Comparison of ENCODE assay signal across 9 mouse cellular contexts in genomic region chr14:61327618-61328450, GRCm38 (mm10). TPM values are rescaled to one million over a fixed set of nuclear protein-coding genes. Genes with fewer than 3 reads are reported as not detected.
DNase-seq lines count a peak whose midpoint lies in the region; ATAC-seq and TF ChIP-seq lines count a peak whose summit lies in the region.
"Had no signal": no experiment of that assay in that cellular context is flagged by ENCODE, and none has a peak within 500 bp of the region (broad histone marks: within the 10 kb centered on the region; RNA-seq: fewer than 3 reads in every experiment).

No protein-coding gene starts in this region.

- no peak overlapping the region for H3K4me2 ChIP-seq in CH12.LX (ENCODE audit: insufficient read depth, low read depth, poor library complexity, severe bottlenecking)
- H3K4me2 ChIP-seq in hindbrain, embryonic 11.5 days (replicated peaks; ENCODE audit: low read depth, low read length) = peak overlapping the region; percentile 44
- H3K4me2 ChIP-seq in neural tube, embryonic 13.5 days = peak overlapping the region; percentile 55

- H3K36me3 ChIP-seq in CH12.LX (replicated peaks in 1 of 2; ENCODE audit: control insufficient read depth in 1 of 2, insufficient read depth in 1 of 2, low read length in 1 of 2) = no peaks in the 10 kb centered on the region
- no peaks in the 10 kb centered on the region for H3K36me3 ChIP-seq in hindbrain, embryonic 11.5 days (ENCODE audit: control insufficient read depth, insufficient read depth, low read length)
- H3K36me3 ChIP-seq in neural tube, embryonic 13.5 days = no peaks in the 10 kb centered on the region
- H3K36me3 ChIP-seq in testis, adult 2 months (ENCODE audit: control insufficient read depth, insufficient read depth, low read length) = no peaks in the 10 kb centered on the region
- H3K36me3 ChIP-seq: G1E had no signal

- dilution Hi-C loops in CH12.LX (cut with MboI; ENCODE audit: extremely low pct_ligation_motif_present, extremely low pct_unique_long_range_greater_than_20kb, low sequenced_read_pairs) = no loop called here

- DNase-seq in CH12.LX (ENCODE audit: extremely low read depth) = peak; percentile 70
- DNase-seq in cerebellum, adult 9-11 months = peak; percentile 96
- peak; percentile 72 to 86 for DNase-seq in frontal cortex, postnatal 14 days (ENCODE audit: low spot score in 2 of 2)
- DNase-seq in hindbrain, embryonic 11.5 days (ENCODE audit: low spot score) = peak; percentile 71
- DNase-seq in layer of hippocampus, adult 9-10 months (ENCODE audit: low spot score) = peak; percentile 88
- DNase-seq in lung, adult 18-20 months = peak; percentile 56 to 63

- no peak for TF ChIP-seq EP300 in CH12.LX (IDR thresholded peaks at IDR 0.05; ENCODE audit: low read length)

- no peak overlapping the region for H3K27ac ChIP-seq in CH12.LX (ENCODE audit: insufficient read depth, low read depth)
- H3K27ac ChIP-seq in hindbrain, embryonic 11.5 days (ENCODE audit: low read depth, low read length) = no peak overlapping the region
- peak overlapping the region; percentile 79 for H3K27ac ChIP-seq in neural tube, embryonic 13.5 days (replicated peaks)
- no peak overlapping the region for H3K27ac ChIP-seq in testis, adult 2 months (ENCODE audit: control insufficient read depth, insufficient read depth, low read depth, low read length)

- WGBS in hindbrain, embryonic 11.5 days = 34% methylated on average over 19 of the region's 19 CpGs
- 36% methylated on average over 19 of the region's 19 CpGs for WGBS in neural tube, embryonic 13.5 days

- no peaks in the 10 kb centered on the region for H3K9me3 ChIP-seq in CH12.LX (replicated peaks; ENCODE audit: low read length)
- H3K9me3 ChIP-seq in hindbrain, embryonic 11.5 days (ENCODE audit: control insufficient read depth, low read length) = no peaks in the 10 kb centered on the region
- H3K9me3 ChIP-seq in neural tube, embryonic 13.5 days = peaks cover 4% of the 10 kb centered on the region; the same call in 1 of the 2 replicates
- H3K9me3 ChIP-seq: G1E had no signal

- H3K4me1 ChIP-seq in CH12.LX (ENCODE audit: control insufficient read depth in 1 of 2, insufficient read depth in 2 of 2) = peaks cover 3 to 21% of the 10 kb centered on the region in 2 experiments; a peak in 3 of 4 replicates
- H3K4me1 ChIP-seq in hindbrain, embryonic 11.5 days (replicated peaks; ENCODE audit: control insufficient read depth, insufficient read depth, low read length) = no peaks in the 10 kb centered on the region
- peaks cover 17% of the 10 kb centered on the region for H3K4me1 ChIP-seq in neural tube, embryonic 13.5 days (replicated peaks)
- peaks cover 15% of the 10 kb centered on the region for H3K4me1 ChIP-seq in testis, adult 2 months (ENCODE audit: control insufficient read depth, insufficient read depth, low read length)

- in situ Hi-C loops in CH12.LX (cut with MboI; ENCODE audit: low pct_ligation_motif_present, low pct_unique_long_range_greater_than_20kb, low sequenced_read_pairs) = no loop called here

- peak; percentile 76 for ATAC-seq in hindbrain, embryonic 11.5 days (ENCODE audit: low FRiP score)
- ATAC-seq in neural tube, embryonic 13.5 days (ENCODE audit: low read depth) = peak; percentile 85

- H3K79me2 ChIP-seq in CH12.LX (replicated peaks; ENCODE audit: control insufficient read depth, extremely low read depth, insufficient read depth, poor library complexity, severe bottlenecking) = no peaks in the 10 kb centered on the region

- H3K27me3 ChIP-seq in CH12.LX (replicated peaks) = no peaks in the 10 kb centered on the region
- H3K27me3 ChIP-seq in hindbrain, embryonic 11.5 days (ENCODE audit: control insufficient read depth, insufficient read depth, low read length) = no peaks in the 10 kb centered on the region
- H3K27me3 ChIP-seq in neural tube, embryonic 13.5 days = no peaks in the 10 kb centered on the region
- H3K27me3 ChIP-seq in testis, adult 2 months (ENCODE audit: control insufficient read depth, insufficient read depth, low read length) = no peaks in the 10 kb centered on the region

- no peak for TF ChIP-seq CTCF in CH12.LX (conservative IDR thresholded peaks at IDR 0.05 in 1 of 2, IDR thresholded peaks at IDR 0.05 in 1 of 2; ENCODE audit: low read depth in 2 of 2, low read length in 2 of 2)
- TF ChIP-seq CTCF in testis, adult 2 months (IDR thresholded peaks at IDR 0.05; ENCODE audit: control insufficient read depth, insufficient read depth, insufficient replicate concordance, low read depth, low read length) = no peak

- peak overlapping the region in 1 of 3 experiments; percentile 3 for H3K4me3 ChIP-seq in CH12.LX (replicated peaks in 1 of 3; ENCODE audit: low read depth in 2 of 3, low read length in 2 of 3, poor library complexity in 1 of 3)
- H3K4me3 ChIP-seq in hindbrain, embryonic 11.5 days (ENCODE audit: low read depth, low read length) = 0 out of 2 replicates have a peak overlapping the region, but pooled peaks have one; percentile 12
- peak overlapping the region; percentile 29 for H3K4me3 ChIP-seq in neural tube, embryonic 13.5 days
- H3K4me3 ChIP-seq in testis, adult 2 months (ENCODE audit: control insufficient read depth, low read depth, low read length) = peak overlapping the region; percentile 52

- H3K9ac ChIP-seq in CH12.LX (ENCODE audit: insufficient read depth, low read depth) = no peak overlapping the region
- peak overlapping the region; percentile 28; the same call in 1 of the 2 replicates for H3K9ac ChIP-seq in hindbrain, embryonic 11.5 days (ENCODE audit: low read depth, low read length)
- H3K9ac ChIP-seq in neural tube, embryonic 13.5 days = peak overlapping the region; percentile 67

- TF ChIP-seq RAD21 in CH12.LX (IDR thresholded peaks at IDR 0.05; ENCODE audit: low read depth, low read length) = no peak

- TF ChIP-seq POLR2A in CH12.LX (IDR thresholded peaks at IDR 0.05; ENCODE audit: low read depth, low read length) = no peak
- TF ChIP-seq POLR2A in testis, adult 2 months (IDR thresholded peaks at IDR 0.05; ENCODE audit: control insufficient read depth, low read depth, low read length) = peak; percentile 30; the same call in 1 of the 2 replicates

TF ChIP-seq in CH12.LX, 34 proteins besides CTCF, POLR2A, EP300 and RAD21:
- no peak for TF ChIP-seq ZC3H11A (IDR thresholded peaks at IDR 0.05; ENCODE audit: low read depth, low read length)
- peak; percentile 75 for TF ChIP-seq NRF1 (IDR thresholded peaks at IDR 0.05; ENCODE audit: low read depth, low read length)
- TF ChIP-seq E2F4 (IDR thresholded peaks at IDR 0.05; ENCODE audit: insufficient replicate concordance, low read depth, low read length) = no peak

RNA-seq across cellular contexts. Expression of gene Arl11, which starts 18.3 kb away (rescaled TPM):
- 0.71 and 1.1 TPM in 2 replicates for total RNA-seq in CH12.LX (2012; rRNA removed)
- 10.9 and 11.7 TPM in 2 replicates for total RNA-seq in CH12.LX (2014; rRNA removed)
- 11.4 and 12.2 TPM in 2 replicates for polyA plus RNA-seq in CH12.LX (2012; ENCODE audit: insufficient read length, low read depth)
- 0.56 and 0.66 TPM in 2 replicates for polyA plus RNA-seq in hindbrain, embryonic 11.5 days (2014; fragmentation: Nextera tagmentation; extraction: Ambion mirVana)
- 0.17 and 0.59 TPM in 2 replicates for polyA plus RNA-seq in neural tube, embryonic 13.5 days (2015; fragmentation: Nextera tagmentation; extraction: Ambion mirVana)
- 17.4 and 18.5 TPM in 2 replicates for polyA plus RNA-seq in testis, adult 2 months (2012; rRNA removed)
- total RNA-seq: G1E had no signal
- polyA plus RNA-seq: G1E had no signal

RNA-seq across cellular contexts. Expression of gene Ebpl, which starts 32.4 kb away (rescaled TPM):
- total RNA-seq in CH12.LX (2012; rRNA removed) (3.6 and 3.7 TPM in 2 replicates), CH12.LX (2014; rRNA removed) (4.8 TPM in 2 replicates)
- polyA plus RNA-seq in CH12.LX (2012; ENCODE audit: insufficient read length, low read depth) = 10.2 and 12.9 TPM in 2 replicates
- polyA plus RNA-seq in hindbrain, embryonic 11.5 days (2014; fragmentation: Nextera tagmentation; extraction: Ambion mirVana) = 9.2 and 10.3 TPM in 2 replicates
- polyA plus RNA-seq in neural tube, embryonic 13.5 days (2015; fragmentation: Nextera tagmentation; extraction: Ambion mirVana) = 9.1 and 11.7 TPM in 2 replicates
- 0.55 and 0.84 TPM in 2 replicates for polyA plus RNA-seq in testis, adult 2 months (2012; rRNA removed)
